Mouse (Mus musculus) neutrophil, adult 83 days (primary cell): ENCODE results near the gene Reg3g. TPM values are rescaled to one million over a fixed set of nuclear protein-coding genes. Genes with fewer than 3 reads are reported as not detected.

Source experiments
- total RNA-seq, 2 experiments: library from RNA; stranded (reverse); gene quantifications; one replicate each; pipeline ENCODE4 v1.2.4; 2023

Gene Reg3g
- not detected for total RNA-seq

DNA sequence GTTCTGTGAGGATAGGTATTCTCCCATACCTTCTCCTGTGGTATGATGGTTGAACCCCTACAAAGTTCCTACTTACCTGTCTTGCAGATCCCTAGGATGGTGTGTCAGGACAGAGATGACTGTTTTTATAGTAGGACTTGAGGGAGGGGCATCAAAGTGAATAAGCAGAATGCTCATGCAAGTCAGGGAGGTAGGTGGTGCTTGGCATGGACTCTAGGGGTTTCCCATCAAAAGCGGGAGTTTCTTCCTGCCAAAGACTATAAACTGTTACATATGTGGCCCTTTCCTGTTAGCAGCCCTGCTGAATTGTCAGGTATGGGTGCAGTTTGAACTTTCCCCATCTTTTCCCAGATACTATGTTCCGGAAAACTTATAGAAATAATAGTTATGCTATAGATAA lies at the start of gene Reg3g:
TSS of gene Reg3g (minus strand) at position 101 of the 400 bp plus-strand sequence.

DNA sequence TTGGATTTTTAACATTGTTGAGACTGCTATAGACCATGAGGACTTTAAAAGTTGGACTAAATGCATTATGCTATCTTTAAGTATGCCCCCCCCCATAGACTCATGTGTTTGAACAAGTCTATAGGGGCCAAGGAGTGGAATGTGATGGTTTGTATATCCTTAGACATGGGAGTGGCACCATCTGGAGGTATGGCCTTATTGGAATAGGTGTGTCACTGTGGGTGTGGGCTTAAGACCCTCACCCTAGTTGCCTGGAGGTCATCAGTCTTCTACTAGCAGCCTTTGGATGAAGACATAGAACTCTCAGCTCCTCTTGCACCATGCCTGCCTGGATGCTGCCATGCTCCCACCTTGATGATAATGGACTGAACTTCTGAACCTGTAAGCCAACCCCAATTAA lies 46.3 kb downstream of the Reg3g start, which contains the start of gene Reg1:
TSS of gene Reg1 (plus strand) at position 301 of the 400 bp plus-strand sequence.

Other genes starting within 250 kb of the Reg3g start
- gene Reg3b, start 98.2 kb downstream of the Reg3g start, total RNA-seq = not detected
- gene Reg3d, start 90.0 kb downstream of the Reg3g start, total RNA-seq = not detected
- not detected for gene Reg3a, start 88.2 kb downstream of the Reg3g start, total RNA-seq
- not detected for gene Reg2, start 73.2 kb downstream of the Reg3g start, total RNA-seq
- not detected for gene Reg1, start 46.2 kb downstream of the Reg3g start, total RNA-seq